Comparison of ENCODE assay signal across 7 mouse cellular contexts in genomic region chr13:21779767-21780731, GRCm38 (mm10). TPM values are rescaled to one million over a fixed set of nuclear protein-coding genes. Genes with fewer than 3 reads are reported as not detected.
A peak's percentile ranks its signal among the peaks of the same experiment; 100 is the strongest.
DNase-seq lines count a peak whose midpoint lies in the region; ATAC-seq lines count a peak whose summit lies in the region.

Gene Hist1h1b, minus strand, starts transcription at chr13:21780625.

- H3K4me2 ChIP-seq in hindbrain, embryonic 16.5 days (ENCODE audit: low read length), result peak within 1 kb of the TSS; percentile 90
- H3K4me2 ChIP-seq in limb, embryonic 11.5 days (ENCODE audit: low read depth, severe bottlenecking), result peak within 1 kb of the TSS; percentile 91
- peak within 1 kb of the TSS; percentile 95 for H3K4me2 ChIP-seq in midbrain, embryonic 13.5 days (replicated peaks)

- peaks cover 29% of the 10 kb centered on the region for H3K4me1 ChIP-seq in hindbrain, embryonic 16.5 days (ENCODE audit: control insufficient read depth, insufficient read depth, low read depth, low read length)
- peaks cover 8% of the 10 kb centered on the region; the same call in 1 of the 2 replicates for H3K4me1 ChIP-seq in limb, embryonic 11.5 days (ENCODE audit: control insufficient read depth, insufficient read depth, low read length)
- peaks cover 37% of the 10 kb centered on the region for H3K4me1 ChIP-seq in midbrain, embryonic 13.5 days (replicated peaks)

- DNase-seq in adrenal gland, adult (ENCODE audit: inconsistent age in 2 of 2, low spot score in 1 of 2), result peak; percentile 72 to 91
- peak; percentile 24 to 49 for DNase-seq in cerebellum, postnatal 4 days (ENCODE audit: low spot score in 2 of 2)
- peak; percentile 9 for DNase-seq in gastrocnemius, adult 18-20 months (ENCODE audit: low spot score)
- peak; percentile 88 for DNase-seq in limb, embryonic 11.5 days (ENCODE audit: low spot score)
- DNase-seq in spleen, adult 12 weeks (ENCODE audit: low spot score), result peak; percentile 81

- peak within 1 kb of the TSS; percentile 66 for H3K9ac ChIP-seq in hindbrain, embryonic 16.5 days (ENCODE audit: low read depth, low read length)
- H3K9ac ChIP-seq in limb, embryonic 11.5 days (ENCODE audit: low read length), result peak within 1 kb of the TSS; percentile 97
- H3K9ac ChIP-seq in midbrain, embryonic 13.5 days (replicated peaks), result peak within 1 kb of the TSS; percentile 83

- H3K4me3 ChIP-seq in hindbrain, embryonic 16.5 days (ENCODE audit: low read length), result peak within 1 kb of the TSS; percentile 58
- peak within 1 kb of the TSS; percentile 73 for H3K4me3 ChIP-seq in limb, embryonic 11.5 days (ENCODE audit: low read depth, low read length)
- peak within 1 kb of the TSS; percentile 53 for H3K4me3 ChIP-seq in midbrain, embryonic 13.5 days (replicated peaks)

- no peaks in the 10 kb centered on the region for H3K36me3 ChIP-seq in hindbrain, embryonic 16.5 days (ENCODE audit: control insufficient read depth, insufficient read depth, low read length)
- H3K36me3 ChIP-seq in limb, embryonic 11.5 days (ENCODE audit: control insufficient read depth, insufficient read depth, low read length), result no peaks in the 10 kb centered on the region
- H3K36me3 ChIP-seq in midbrain, embryonic 13.5 days, result no peaks in the 10 kb centered on the region

- peak within 1 kb of the TSS; percentile 55 for H3K27ac ChIP-seq in hindbrain, embryonic 16.5 days (ENCODE audit: low read depth, low read length)
- H3K27ac ChIP-seq in limb, embryonic 11.5 days (replicated peaks; ENCODE audit: low read depth, low read length), result peak within 1 kb of the TSS; percentile 100
- H3K27ac ChIP-seq in midbrain, embryonic 13.5 days, result peak within 1 kb of the TSS; percentile 88

- ATAC-seq in hindbrain, embryonic 16.5 days, result no peak
- ATAC-seq in limb, embryonic 11.5 days (ENCODE audit: insufficient number of reproducible peaks, low FRiP score, low TSS enrichment, low read depth), result peak; percentile 65; the same call in 1 of the 2 replicates
- ATAC-seq in midbrain, embryonic 13.5 days, result peak; percentile 12

- H3K9me3 ChIP-seq in hindbrain, embryonic 16.5 days (ENCODE audit: control insufficient read depth, low read length), result no peaks in the 10 kb centered on the region
- no peaks in the 10 kb centered on the region for H3K9me3 ChIP-seq in limb, embryonic 11.5 days (ENCODE audit: control insufficient read depth, low read length)
- H3K9me3 ChIP-seq in midbrain, embryonic 13.5 days, result no peaks in the 10 kb centered on the region

- WGBS in hindbrain, embryonic 16.5 days, result 1% methylated on average over 44 of the region's 44 CpGs
- WGBS in limb, embryonic 11.5 days, result under 1% methylated on average over 44 of the region's 44 CpGs
- WGBS in midbrain, embryonic 13.5 days, result under 1% methylated on average over 44 of the region's 44 CpGs

- 0 out of 2 replicates have a peak, but pooled peaks cover 2% of the 10 kb centered on the region for H3K27me3 ChIP-seq in hindbrain, embryonic 16.5 days (replicated peaks; ENCODE audit: control insufficient read depth, insufficient read depth, low read length)
- no peaks in the 10 kb centered on the region for H3K27me3 ChIP-seq in limb, embryonic 11.5 days (ENCODE audit: control insufficient read depth, insufficient read depth, low read length)
- H3K27me3 ChIP-seq in midbrain, embryonic 13.5 days, result no peaks in the 10 kb centered on the region

RNA-seq across cellular contexts. Expression of gene Hist1h1b, which starts in this region (rescaled TPM):
- total RNA-seq in gastrocnemius, adult 18-20 months (2021), result under 1 TPM; 0.32 to 0.52 TPM
- 2.7 and 3.1 TPM in 2 replicates for polyA plus RNA-seq in hindbrain, embryonic 16.5 days (2015; fragmentation: Nextera tagmentation; extraction: Ambion mirVana)
- 20.0 and 21.2 TPM in 2 replicates for polyA plus RNA-seq in limb, embryonic 11.5 days (2014; fragmentation: Nextera tagmentation; extraction: Ambion mirVana)
- 11.8 and 15.6 TPM in 2 replicates for polyA plus RNA-seq in midbrain, embryonic 13.5 days (2015; fragmentation: Nextera tagmentation; extraction: Ambion mirVana)

Comparison
In these comparisons a context has a peak if more than half of its experiments do, and no peak if none do; other contexts are left out.
1. Peak in DNase-seq in gastrocnemius, adult 18-20 months; RNA of the gene not detected or under 1 TPM.
2. DNase-seq: peak in every context shown above with its lines; median percentile 88 in limb, embryonic 11.5 days; 82 in adrenal gland, adult; 81 in spleen, adult 12 weeks; 36 in cerebellum, postnatal 4 days; 9 in gastrocnemius, adult 18-20 months.